Mouse (Mus musculus) pancreas, adult 10 weeks (tissue): ENCODE measurements around the gene Slc24a1. TPM values are rescaled to one million over a fixed set of nuclear protein-coding genes. Genes with fewer than 3 reads are reported as not detected.

ENCODE experiments used
- polyA plus RNA-seq: library from polyadenylated mRNA; stranded (reverse); fragments of 350-450 nt; fragmentation: Illumina TruSeq; extraction: RNeasy Lipid Tissue Mini Kit (QIAGEN cat#74804); gene quantifications from one replicate; pipeline ENCODE4 v1.2.3, GENCODE M21; 2015; ENCODE audit warnings: low read depth, low replicate concordance; ENCODE audit not compliant: insufficient read depth

Gene Slc24a1
- polyA plus RNA-seq: not detected

DNA sequence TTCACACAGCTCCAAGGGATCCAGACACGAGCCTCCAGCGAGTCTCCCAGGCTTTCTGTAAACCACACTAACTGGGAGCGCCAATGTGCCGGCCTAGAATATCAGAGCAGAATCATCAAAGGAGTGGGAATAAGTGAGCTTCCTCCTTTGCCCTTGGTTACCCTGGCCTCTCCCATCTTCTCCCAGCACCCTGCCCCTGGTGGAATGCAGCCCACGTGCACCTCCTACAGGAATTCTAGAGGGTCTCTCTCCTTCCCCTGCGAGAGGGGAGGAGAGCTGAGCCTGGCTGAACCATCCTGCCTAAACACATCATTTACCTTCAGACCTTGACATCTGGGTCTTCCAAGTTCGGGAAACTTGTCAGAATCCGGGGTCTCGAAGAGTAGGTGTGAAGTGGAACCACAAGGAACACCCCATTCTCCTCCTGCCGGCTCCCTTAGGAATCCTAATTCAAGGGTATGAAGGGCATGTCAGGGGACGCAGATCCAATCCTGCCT is at the start of gene Slc24a1:
Slc24a1 (minus strand) TSS at position 447 of the 497 bp plus-strand sequence.

DNA sequence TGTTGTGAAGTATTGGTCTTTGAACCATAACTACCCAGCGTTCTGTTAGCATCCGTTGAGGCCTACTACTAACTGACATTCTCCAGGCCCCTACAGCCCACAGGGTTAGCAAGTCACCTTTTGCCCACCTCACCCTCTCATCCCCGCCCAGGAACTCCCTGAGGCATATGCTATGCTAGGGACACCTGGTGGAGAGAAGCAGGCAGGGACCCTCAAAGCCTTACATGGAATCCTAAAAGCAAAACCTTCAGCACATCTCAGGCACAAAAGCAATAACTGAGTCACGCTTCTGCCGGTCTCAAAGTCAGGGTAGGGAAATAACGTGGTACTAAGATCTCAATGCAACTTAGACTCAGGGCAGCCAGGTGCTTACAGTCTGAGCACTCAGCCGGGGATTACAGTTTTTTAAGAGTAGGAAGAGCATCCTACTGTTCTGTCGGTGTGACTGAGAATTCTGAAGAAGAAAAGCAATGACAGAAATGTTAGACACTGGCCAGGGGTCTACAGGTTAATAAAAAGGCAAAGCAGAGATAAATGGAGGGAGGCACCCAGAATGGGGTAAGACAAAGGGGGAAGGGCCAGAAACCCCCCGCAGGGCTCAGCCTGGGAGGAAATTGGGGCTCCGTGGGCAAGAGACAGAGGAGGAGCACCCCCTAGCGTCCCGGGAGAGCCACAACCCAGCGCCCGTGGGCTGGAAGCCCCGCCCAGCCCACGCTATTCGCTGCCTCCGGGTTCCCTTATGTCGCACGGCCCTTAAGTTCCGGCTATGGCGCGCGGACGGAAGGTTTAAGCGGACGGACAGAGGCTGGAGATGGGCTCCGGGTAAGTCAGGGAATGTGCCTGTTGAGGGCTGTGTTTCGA is 8.9 kb upstream of the Slc24a1 start, which contains the start of gene Ints14:
Ints14 (plus strand) TSS at position 789 of the 861 bp plus-strand sequence.

Other genes with a start within 250 kb of the Slc24a1 start
- 44.3 TPM for gene Rab11a, start 213.8 kb downstream of the Slc24a1 start, polyA plus RNA-seq
- 4.1 TPM for gene Dennd4a, start 140.3 kb downstream of the Slc24a1 start, polyA plus RNA-seq
- gene Ints14, start 9.3 kb upstream of the Slc24a1 start, polyA plus RNA-seq: 2.7 TPM
- gene Hacd3, start 70.1 kb upstream of the Slc24a1 start, polyA plus RNA-seq: 10.8 TPM
- gene Dpp8, start 80.8 kb upstream of the Slc24a1 start, polyA plus RNA-seq: 16.6 TPM
- 0.94 TPM for gene Igdcc4, start 149.9 kb upstream of the Slc24a1 start, polyA plus RNA-seq
- not detected for gene Igdcc3, start 189.6 kb upstream of the Slc24a1 start, polyA plus RNA-seq
- 10.2 TPM for gene Parp16, start 243.7 kb upstream of the Slc24a1 start, polyA plus RNA-seq